Mouse (Mus musculus) ES-Bruce4 (cell line): ENCODE measurements around the gene Phc2.

ENCODE experiments used
- CTCF ChIP-seq: IDR thresholded peaks from one replicate; pipeline ENCODE4 v1.8.1; 2011; ENCODE audit warnings: low read depth, low read length
- POLR2A ChIP-seq: IDR thresholded peaks from one replicate; pipeline ENCODE4 v1.8.1; 2011; ENCODE audit warnings: low read length; ENCODE audit not compliant: insufficient read depth

DNA sequence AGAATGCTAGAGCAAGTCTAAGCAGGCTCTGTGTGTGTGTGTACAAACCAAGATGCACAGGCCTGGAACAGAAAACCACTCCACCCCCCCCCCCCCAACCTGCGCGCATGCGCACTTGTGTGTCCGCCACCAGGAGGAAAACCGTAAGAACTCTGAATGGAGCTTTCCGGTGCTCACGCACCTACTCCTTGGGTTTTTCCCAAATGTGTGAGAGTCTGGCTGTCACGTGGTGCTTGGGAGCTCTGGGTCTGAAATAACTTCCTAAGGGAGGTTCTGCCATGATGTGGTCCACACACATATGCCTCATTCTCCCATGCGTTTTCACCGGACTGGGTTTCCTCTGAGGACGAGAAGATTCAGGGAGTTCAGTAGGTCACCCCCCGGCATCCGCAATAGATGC, 27.8 kb downstream of the Phc2 start:
- no peak for TF ChIP-seq POLR2A
- no peak for TF ChIP-seq CTCF
